Mouse (Mus musculus): ENCODE measurements around the gene Trpc7. TPM values are rescaled to one million over a fixed set of nuclear protein-coding genes. Genes with fewer than 3 reads are reported as not detected.

Gene Trpc7
- 3.7 and 3.9 TPM in 2 replicates for polyA plus RNA-seq (2015; fragmentation: Nextera tagmentation; extraction: Ambion mirVana)

GRCm38 (mm10) chr13:56895893-56896292 is at the start of gene Trpc7:
TSS of gene Trpc7 (minus strand) at chr13:56895993.
- H3K4me3 ChIP-seq, result peak within 1 kb of the TSS; percentile 33
- no peaks in the 10 kb centered on the region for H3K27me3 ChIP-seq
- H3K4me1 ChIP-seq, result no peaks in the 10 kb centered on the region
- WGBS, result 74% methylated on average over 3 of the region's 3 CpGs
- peak within 1 kb of the TSS; percentile 13; the same call in 1 of the 2 replicates for H3K27ac ChIP-seq (replicated peaks)
- H3K4me2 ChIP-seq (replicated peaks), result peak within 1 kb of the TSS; percentile 37
- H3K36me3 ChIP-seq, result no peaks in the 10 kb centered on the region
- H3K9ac ChIP-seq (replicated peaks), result peak within 1 kb of the TSS; percentile 26; the same call in 1 of the 2 replicates
- no peak for ATAC-seq (replicated peaks)
- no peaks in the 10 kb centered on the region for H3K9me3 ChIP-seq

DNA sequence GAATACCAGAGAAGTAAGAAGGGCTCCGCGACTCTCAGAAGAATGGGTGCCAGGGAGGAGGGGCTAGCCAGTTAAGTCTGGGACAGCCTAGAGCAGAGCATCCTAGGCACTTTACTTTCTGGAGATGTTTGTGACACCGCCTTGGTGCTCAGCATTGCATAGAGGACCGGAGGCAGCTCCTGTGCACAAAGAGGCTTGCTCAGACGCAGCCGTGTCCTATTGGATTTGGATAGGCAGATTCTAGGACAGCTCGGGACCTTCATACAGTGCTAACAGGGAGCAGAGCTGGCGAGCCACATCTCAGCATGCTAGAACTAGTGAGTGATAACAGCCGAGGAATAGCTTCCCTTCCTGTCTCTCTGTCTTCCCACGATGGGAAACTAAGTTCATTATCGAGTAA is 43.5 kb upstream of the Trpc7 start:
- no peak for ATAC-seq (replicated peaks)
- H3K4me3 ChIP-seq, result no peak overlapping the region
- no peaks in the 10 kb centered on the region for H3K9me3 ChIP-seq
- H3K27me3 ChIP-seq, result no peaks in the 10 kb centered on the region
- H3K36me3 ChIP-seq, result no peaks in the 10 kb centered on the region
- H3K9ac ChIP-seq (replicated peaks), result no peak overlapping the region
- no peak overlapping the region for H3K4me2 ChIP-seq (replicated peaks)
- H3K27ac ChIP-seq (replicated peaks), result no peak overlapping the region
- H3K4me1 ChIP-seq, result peaks cover 3% of the 10 kb centered on the region
- 89% methylated on average over 11 of the region's 11 CpGs for WGBS

DNA sequence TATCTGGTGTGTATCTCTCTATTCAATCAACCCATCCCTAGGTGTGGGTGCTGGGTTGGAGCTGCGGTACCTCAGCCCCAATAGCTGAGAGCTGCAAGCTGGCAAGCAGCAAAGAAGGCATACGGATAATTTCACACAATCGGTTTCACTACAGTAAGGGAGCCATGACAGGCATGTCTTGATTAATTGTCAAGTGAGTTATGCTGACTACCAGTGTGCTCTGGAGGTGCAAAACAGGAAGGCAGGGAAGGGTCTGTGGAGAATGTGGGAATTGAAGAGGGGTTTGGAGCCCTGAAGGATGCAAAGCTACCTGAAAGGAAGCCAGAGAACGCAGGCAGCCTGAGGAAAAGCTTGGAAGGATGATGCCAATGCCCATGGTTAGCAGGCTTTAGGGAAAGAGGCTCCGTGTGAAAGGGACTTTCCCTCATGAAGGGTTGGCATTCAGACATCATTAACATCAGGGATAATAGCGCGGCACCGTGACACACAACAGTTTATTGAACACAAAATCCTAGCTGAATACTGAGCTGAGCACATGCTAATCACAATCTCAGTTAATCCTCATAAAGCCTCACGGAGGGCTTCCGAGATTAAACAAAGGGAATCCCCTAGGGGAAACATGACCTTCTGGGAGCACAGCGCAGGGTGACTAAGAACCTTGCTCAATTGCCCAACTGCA is 38.2 kb upstream of the Trpc7 start:
- no peak overlapping the region for H3K4me3 ChIP-seq
- H3K27me3 ChIP-seq, result no peaks in the 10 kb centered on the region
- H3K9me3 ChIP-seq, result no peaks in the 10 kb centered on the region
- H3K4me1 ChIP-seq, result peaks cover 9% of the 10 kb centered on the region
- H3K4me2 ChIP-seq (replicated peaks), result peak overlapping the region; percentile 1; the same call in 1 of the 2 replicates
- ATAC-seq (replicated peaks), result peak; percentile 38; the same call in 1 of the 2 replicates
- H3K27ac ChIP-seq (replicated peaks), result peak overlapping the region; percentile 57
- no peak overlapping the region for H3K9ac ChIP-seq (replicated peaks)
- WGBS, result 13% methylated on average over 11 of the region's 11 CpGs
- H3K36me3 ChIP-seq, result no peaks in the 10 kb centered on the region

- no peak for ATAC-seq (replicated peaks)
These were observed 34.6 kb upstream of the Trpc7 start for GRCm38 (mm10) chr13:56930421-56930820.

GRCm38 (mm10) chr13:56922976-56923375 is 27.2 kb upstream of the Trpc7 start:
- H3K4me1 ChIP-seq, result no peaks in the 10 kb centered on the region
- H3K9ac ChIP-seq (replicated peaks), result no peak overlapping the region
- H3K27me3 ChIP-seq, result no peaks in the 10 kb centered on the region
- no peak overlapping the region for H3K27ac ChIP-seq (replicated peaks)
- H3K4me2 ChIP-seq (replicated peaks), result no peak overlapping the region
- H3K4me3 ChIP-seq, result no peak overlapping the region
- H3K36me3 ChIP-seq, result no peaks in the 10 kb centered on the region
- no peaks in the 10 kb centered on the region for H3K9me3 ChIP-seq
- ATAC-seq (replicated peaks), result no peak
- 93% methylated on average over 2 of the region's 2 CpGs for WGBS

More at GRCm38 (mm10) chr13:56930421-56930820, 34.6 kb upstream of the Trpc7 start:
- WGBS, result 94% methylated on average over 2 of the region's 2 CpGs
- H3K36me3 ChIP-seq, result no peaks in the 10 kb centered on the region
- H3K9ac ChIP-seq (replicated peaks), result no peak overlapping the region
- no peak overlapping the region for H3K4me2 ChIP-seq (replicated peaks)
- H3K4me1 ChIP-seq, result peaks cover 9% of the 10 kb centered on the region
- no peak overlapping the region for H3K4me3 ChIP-seq
- no peaks in the 10 kb centered on the region for H3K27me3 ChIP-seq
- H3K9me3 ChIP-seq, result no peaks in the 10 kb centered on the region
- H3K27ac ChIP-seq (replicated peaks), result no peak overlapping the region

GRCm38 (mm10) chr13:56921251-56921650 is 25.5 kb upstream of the Trpc7 start:
- Histone ChIP-seq H3K4me2 (replicated peaks) (no peak overlapping the region), H3K9ac (replicated peaks) (no peak overlapping the region)
- ATAC-seq (replicated peaks), result no peak

GRCm38 (mm10) chr13:56914721-56915120 is 18.9 kb upstream of the Trpc7 start:
- H3K27ac ChIP-seq (replicated peaks), result no peak overlapping the region
- no peak overlapping the region for H3K4me3 ChIP-seq
- no peaks in the 10 kb centered on the region for H3K9me3 ChIP-seq
- H3K4me2 ChIP-seq (replicated peaks), result no peak overlapping the region
- 83% methylated on average over 7 of the region's 7 CpGs for WGBS
- no peak overlapping the region for H3K9ac ChIP-seq (replicated peaks)
- peaks cover 3% of the 10 kb centered on the region; the same call in 1 of the 2 replicates for H3K4me1 ChIP-seq
- no peaks in the 10 kb centered on the region for H3K27me3 ChIP-seq
- H3K36me3 ChIP-seq, result no peaks in the 10 kb centered on the region
- no peak for ATAC-seq (replicated peaks)

More at GRCm38 (mm10) chr13:56921251-56921650, 25.5 kb upstream of the Trpc7 start:
- H3K27ac ChIP-seq (replicated peaks), result no peak overlapping the region
- H3K36me3 ChIP-seq, result no peaks in the 10 kb centered on the region
- 35% methylated on average over 3 of the region's 3 CpGs for WGBS
- H3K9me3 ChIP-seq, result no peaks in the 10 kb centered on the region
- no peak overlapping the region for H3K4me3 ChIP-seq
- no peaks in the 10 kb centered on the region for H3K27me3 ChIP-seq
- H3K4me1 ChIP-seq, result no peaks in the 10 kb centered on the region

DNA sequence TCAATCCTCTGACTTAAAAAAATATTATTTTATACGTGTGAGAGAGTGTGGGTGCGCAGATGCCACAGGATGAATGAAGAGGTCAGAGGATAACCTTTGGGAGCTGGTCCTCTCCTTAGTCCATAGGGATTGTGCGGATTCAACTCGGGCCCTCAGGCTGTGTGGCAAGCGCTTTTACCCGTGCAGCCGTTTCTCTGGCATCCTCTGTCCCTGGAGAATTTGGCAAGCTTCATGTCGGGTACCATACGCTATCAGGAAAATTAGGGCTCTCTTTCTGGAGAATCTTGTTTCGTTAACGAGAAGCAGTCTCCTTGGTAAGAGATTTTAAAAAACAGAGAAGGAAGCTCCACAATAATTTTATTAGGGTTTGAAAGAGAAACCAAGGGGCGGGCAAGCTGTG is 15.3 kb upstream of the Trpc7 start:
- Histone ChIP-seq H3K4me1 (peaks cover 3% of the 10 kb centered on the region; the same call in 1 of the 2 replicates), H3K4me2 (replicated peaks) (no peak overlapping the region), H3K36me3 (no peaks in the 10 kb centered on the region), H3K9ac (replicated peaks) (no peak overlapping the region), H3K27me3 (no peaks in the 10 kb centered on the region), H3K27ac (replicated peaks) (no peak overlapping the region), H3K9me3 (no peaks in the 10 kb centered on the region), H3K4me3 (no peak overlapping the region)
- WGBS, result 53% methylated on average over 12 of the region's 12 CpGs
- ATAC-seq (replicated peaks), result no peak

GRCm38 (mm10) chr13:56895386-56895785 is 407 bp downstream of the Trpc7 start:
- ATAC-seq (replicated peaks), result no peak
- Histone ChIP-seq H3K4me1 (no peaks in the 10 kb centered on the region), H3K9ac (replicated peaks) (peak overlapping the region; percentile 26; the same call in 1 of the 2 replicates), H3K4me3 (peak overlapping the region; percentile 33), H3K36me3 (no peaks in the 10 kb centered on the region), H3K4me2 (replicated peaks) (peak overlapping the region; percentile 37), H3K27me3 (no peaks in the 10 kb centered on the region), H3K9me3 (no peaks in the 10 kb centered on the region), H3K27ac (replicated peaks) (peak overlapping the region; percentile 13; the same call in 1 of the 2 replicates)
- 4% methylated on average over 17 of the region's 17 CpGs for WGBS

- H3K4me3 ChIP-seq, result peak overlapping the region; percentile 15
- H3K27ac ChIP-seq (replicated peaks), result no peak overlapping the region
- H3K4me2 ChIP-seq (replicated peaks), result 0 out of 2 replicates have a peak overlapping the region, but pooled peaks have one; percentile 5
These were observed 1.2 kb downstream of the Trpc7 start for GRCm38 (mm10) chr13:56894543-56894942.

DNA sequence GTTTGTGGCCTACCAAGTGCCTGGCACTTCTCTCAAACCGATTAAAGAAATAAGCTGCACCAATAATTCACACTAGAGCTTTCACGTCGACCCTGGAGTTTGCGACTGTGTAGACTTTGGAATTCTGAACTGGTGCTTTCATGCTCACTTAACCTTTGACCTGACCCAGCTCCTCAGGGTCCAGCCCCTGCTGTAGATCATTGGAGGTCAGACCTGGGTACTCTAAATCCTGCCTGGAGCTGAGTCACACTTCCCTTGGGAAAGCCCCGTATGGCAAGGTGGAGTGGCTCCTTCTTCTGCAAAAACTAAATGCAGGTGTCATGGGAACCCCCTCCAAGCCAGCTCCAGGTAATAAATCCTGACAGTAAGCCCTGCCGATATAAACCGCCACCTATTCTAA is 5.9 kb downstream of the Trpc7 start:
- no peak for ATAC-seq (replicated peaks)
- Histone ChIP-seq H3K4me3 (no peak overlapping the region), H3K4me2 (replicated peaks) (no peak overlapping the region), H3K9ac (replicated peaks) (no peak overlapping the region), H3K9me3 (no peaks in the 10 kb centered on the region), H3K4me1 (no peaks in the 10 kb centered on the region), H3K36me3 (no peaks in the 10 kb centered on the region), H3K27me3 (no peaks in the 10 kb centered on the region), H3K27ac (replicated peaks) (no peak overlapping the region)
- WGBS, result 59% methylated on average over 7 of the region's 7 CpGs

More at GRCm38 (mm10) chr13:56894543-56894942, 1.2 kb downstream of the Trpc7 start:
- H3K27me3 ChIP-seq, result no peaks in the 10 kb centered on the region
- H3K9me3 ChIP-seq, result no peaks in the 10 kb centered on the region
- H3K9ac ChIP-seq (replicated peaks), result no peak overlapping the region
- no peaks in the 10 kb centered on the region for H3K36me3 ChIP-seq
- WGBS, result 74% methylated on average over 5 of the region's 5 CpGs
- ATAC-seq (replicated peaks), result no peak
- H3K4me1 ChIP-seq, result no peaks in the 10 kb centered on the region

- H3K27ac ChIP-seq (replicated peaks), result no peak overlapping the region
- no peak overlapping the region for H3K9ac ChIP-seq (replicated peaks)
- H3K4me2 ChIP-seq (replicated peaks), result no peak overlapping the region
- no peaks in the 10 kb centered on the region for H3K36me3 ChIP-seq
- H3K4me1 ChIP-seq, result 0 out of 2 replicates have a peak, but pooled peaks cover 5% of the 10 kb centered on the region
- no peak for ATAC-seq (replicated peaks)
- no peak overlapping the region for H3K4me3 ChIP-seq
- H3K9me3 ChIP-seq, result no peaks in the 10 kb centered on the region
- H3K27me3 ChIP-seq, result no peaks in the 10 kb centered on the region
- WGBS, result 88% methylated on average over 12 of the region's 12 CpGs
These were observed 12.9 kb downstream of the Trpc7 start for GRCm38 (mm10) chr13:56882931-56883330.
